Mouse (Mus musculus) liver, embryonic 14.5 days (tissue): ENCODE measurements around the gene Ppie.
"Not testable (repeated sequence)": the region's sequence is repeated elsewhere in the genome, so short reads cannot be mapped to it uniquely, and the experiment has no call there.

Experiments
- CTCF ChIP-seq: IDR thresholded peaks from 2 replicates; pipeline ENCODE4 v1.5.1; 2016; ENCODE audit warnings: antibody characterized with exemption, low read depth, control low read depth
- EP300 ChIP-seq: IDR thresholded peaks from 2 replicates; pipeline ENCODE4 v1.6.1; 2016; ENCODE audit warnings: antibody characterized with exemption, low read depth

DNA sequence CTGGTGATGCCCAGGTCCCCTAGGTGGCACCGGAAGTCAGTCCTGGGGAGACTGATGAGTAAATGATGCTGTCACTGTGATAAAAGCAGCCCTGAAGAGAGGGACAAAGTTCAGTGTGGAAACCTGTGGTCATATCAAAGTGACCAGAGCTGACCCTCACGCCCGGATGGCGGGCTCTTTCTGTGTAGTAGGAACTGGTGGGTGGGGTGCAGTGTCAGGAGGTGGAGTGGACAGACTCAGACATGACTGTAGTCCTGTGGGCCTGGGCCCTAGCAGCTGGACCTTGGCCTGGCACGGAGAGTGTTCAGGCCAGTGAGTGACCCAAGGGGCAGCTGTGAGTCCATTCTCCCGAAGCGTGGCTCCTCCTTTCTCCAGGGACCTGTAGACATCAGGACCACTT, 33.8 kb downstream of the Ppie start:
- TF ChIP-seq CTCF, EP300: not testable (repeated sequence)
